Mouse (Mus musculus) gastrocnemius, postnatal 25 days (tissue): Measurements from ENCODE around the gene Jpt1. TPM values are rescaled to one million over a fixed set of nuclear protein-coding genes. Genes with fewer than 3 reads are reported as not detected.
A peak's percentile ranks its signal among the peaks of the same experiment; 100 is the strongest.
"Not testable (repeated sequence)": the region's sequence is repeated elsewhere in the genome, so short reads cannot be mapped to it uniquely, and the experiment has no call there.

Source experiments
- DNase-seq: peaks from one replicate; pipeline ENCODE4 v3.0.0; 2022
- long read RNA-seq, 2 experiments: library from polyadenylated mRNA; stranded (forward); transcript quantifications; one replicate each; pipeline ENCODE4 v2.0.0; 2021
- total RNA-seq, 2 experiments: library from RNA; stranded (reverse); gene quantifications; 1 replicate in 1 of 2; 2 replicates in 1 of 2; pipeline ENCODE4 v1.2.3; 2021

Gene Jpt1
- total RNA-seq: 10 to 100 TPM; 36.9 to 41.2 TPM
- long read RNA-seq, experiment 1, partial matches to known transcripts: 2 of 14 reads
- long read RNA-seq, experiment 1, other reads (novel, unspliced or antisense): 12 of 14 reads
- long read RNA-seq, experiment 2, partial matches to known transcripts: 3 of 13 reads
- long read RNA-seq, experiment 2, other reads (novel, unspliced or antisense): 9 of 13 reads

DNA sequence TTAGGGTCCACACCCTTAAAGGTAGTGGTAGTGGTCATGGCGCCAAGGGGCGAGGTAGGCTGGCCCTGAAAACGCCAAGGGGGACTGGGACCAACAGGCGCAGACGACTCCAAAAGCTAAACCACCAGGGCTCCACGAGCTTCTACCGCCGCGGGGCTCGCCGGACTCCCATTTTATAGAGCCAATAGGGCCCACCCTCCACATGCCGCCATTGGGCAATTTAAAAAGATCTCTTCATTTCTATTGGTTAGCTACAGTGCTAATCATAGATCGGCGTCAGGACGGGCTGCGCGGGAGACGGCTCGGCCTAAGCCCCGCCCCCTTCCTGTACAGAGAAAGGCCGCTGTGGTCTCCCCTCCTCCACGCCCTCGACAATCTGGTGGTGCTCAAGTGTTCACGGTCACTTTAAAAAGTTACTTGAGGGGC, at the start of gene Jpt1:
TSS of gene Jpt1 (minus strand) at position 150 of the 426 bp plus-strand sequence.
- DNase-seq: peak; percentile 96

DNA sequence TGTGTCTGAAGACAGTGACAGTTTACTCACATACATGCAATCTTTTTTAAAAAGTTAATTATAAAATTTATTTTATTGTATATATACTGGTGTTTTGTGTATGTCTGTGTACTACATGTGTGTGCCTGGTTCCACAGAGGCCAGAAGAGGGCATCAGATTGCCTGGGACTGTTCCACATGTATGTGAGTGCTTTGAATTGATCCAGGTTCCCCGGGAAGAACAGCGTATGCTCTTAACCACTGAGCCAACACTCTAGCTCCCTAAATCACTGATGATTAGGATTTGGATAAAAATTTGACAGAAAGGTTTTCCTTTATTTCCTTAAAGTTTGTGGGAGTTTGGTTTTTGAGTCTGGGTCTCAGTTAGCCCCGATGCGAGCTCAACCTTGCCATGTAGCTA, 49.2 kb upstream of the Jpt1 start:
- no peak for DNase-seq

DNA sequence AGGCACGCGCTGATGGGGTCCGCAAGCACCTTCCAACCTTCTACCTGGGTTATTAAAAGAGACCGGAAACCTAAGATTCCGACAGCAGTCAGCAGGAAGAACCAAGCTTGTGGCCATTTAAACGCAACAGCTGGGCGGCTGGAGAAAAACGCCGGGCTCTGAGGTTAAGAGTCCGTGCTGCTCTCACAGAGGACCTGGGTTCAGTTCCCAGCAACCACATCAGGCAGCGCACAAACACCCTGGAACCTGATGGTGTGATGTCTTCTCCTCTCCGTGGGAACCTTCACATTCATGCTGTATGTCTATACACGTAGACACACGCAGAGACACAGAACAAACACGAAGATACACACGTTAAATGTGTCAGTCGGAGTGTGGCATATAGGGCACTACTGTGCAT, 41.5 kb upstream of the Jpt1 start:
- DNase-seq: no peak

DNA sequence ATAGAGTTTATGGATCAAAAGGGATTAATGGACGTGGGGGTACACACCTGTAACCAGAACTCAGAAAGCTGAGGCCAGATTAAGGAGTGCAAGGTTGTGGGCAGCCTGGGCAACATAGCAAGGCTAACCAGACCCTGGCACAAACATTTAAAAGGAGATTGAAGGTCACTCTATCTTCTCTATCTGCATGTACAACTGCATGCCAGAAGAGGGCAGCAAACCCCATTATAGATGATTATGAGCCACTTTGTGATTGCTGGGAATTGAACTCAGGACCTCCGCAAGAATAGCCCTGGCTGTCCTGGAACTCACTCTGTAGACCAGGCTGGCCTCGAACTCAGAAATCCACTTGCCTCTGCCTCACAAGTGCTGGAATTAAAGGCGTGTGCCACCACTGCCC, 38.6 kb upstream of the Jpt1 start:
- DNase-seq: no peak

DNA sequence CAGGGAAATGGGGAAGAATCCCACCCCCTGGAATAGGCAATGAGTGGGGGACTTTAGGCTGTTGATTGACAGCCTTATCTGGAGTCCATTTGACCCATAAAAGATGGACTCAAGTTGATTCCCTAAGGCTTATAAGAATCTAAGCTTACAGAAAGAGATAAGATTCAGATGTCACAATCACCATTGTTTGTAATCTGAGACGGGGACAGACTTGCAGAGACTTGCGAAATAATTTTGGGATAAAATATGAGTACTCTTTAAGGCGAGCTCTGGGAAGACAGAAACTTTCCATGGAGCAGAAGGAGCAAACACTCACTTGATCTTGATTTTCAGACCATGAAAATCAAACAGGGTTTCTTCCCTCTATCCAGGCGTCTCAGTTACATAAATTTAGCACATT, 29.4 kb upstream of the Jpt1 start:
- DNase-seq: no peak

DNA sequence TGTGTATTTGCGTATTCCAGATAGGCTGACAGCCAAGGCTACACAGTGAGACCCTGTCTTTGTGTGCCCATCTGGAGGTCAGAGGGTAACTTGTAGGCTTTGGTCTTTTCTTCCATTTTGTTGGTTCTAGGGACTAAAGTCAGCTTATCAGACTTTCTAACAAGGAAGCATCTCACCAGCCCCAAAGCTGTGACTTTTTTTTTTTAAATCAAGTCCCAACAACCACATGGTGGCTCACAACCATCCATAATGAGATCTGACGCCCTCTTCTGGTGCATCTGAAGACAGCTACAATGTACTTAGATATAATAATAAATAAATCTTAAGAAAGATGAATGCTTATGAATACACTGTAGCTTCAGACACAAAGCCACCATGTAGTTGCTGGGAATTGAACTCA, 23.9 kb upstream of the Jpt1 start:
- no peak for DNase-seq

DNA sequence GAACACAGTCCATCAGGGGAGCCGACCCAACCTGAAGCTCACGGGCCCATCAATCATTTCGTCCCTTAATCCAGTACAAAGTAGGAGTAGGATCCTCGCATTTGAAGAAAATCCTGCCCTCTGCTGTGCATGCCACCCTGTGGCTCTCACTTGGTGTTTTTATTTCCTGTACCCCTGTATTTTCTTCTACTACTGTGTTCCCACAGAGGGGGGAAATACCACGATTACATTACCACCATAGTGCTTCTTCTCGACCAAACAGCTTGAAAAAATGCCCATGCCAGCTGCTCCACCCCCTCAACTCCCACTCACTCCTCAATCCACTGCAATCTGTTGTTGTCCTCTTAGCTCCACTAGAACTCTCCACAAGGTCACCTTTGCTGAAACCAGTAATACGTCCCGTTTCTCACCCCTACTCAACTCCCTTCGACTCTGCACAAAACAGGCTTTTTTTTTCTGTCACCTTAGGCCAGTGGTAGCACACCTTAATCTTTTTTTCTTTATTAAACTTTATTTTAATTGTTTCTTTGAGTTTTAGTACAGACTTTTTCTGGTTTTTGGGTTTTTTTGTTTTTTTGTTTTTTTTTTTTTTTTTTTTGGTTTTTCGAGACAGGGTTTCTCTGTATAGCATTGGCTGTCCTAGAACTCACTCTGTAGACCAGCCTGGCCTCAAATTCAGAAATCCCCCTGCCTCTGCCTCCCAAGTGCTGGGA, 22.8 kb upstream of the Jpt1 start:
- no peak for DNase-seq

DNA sequence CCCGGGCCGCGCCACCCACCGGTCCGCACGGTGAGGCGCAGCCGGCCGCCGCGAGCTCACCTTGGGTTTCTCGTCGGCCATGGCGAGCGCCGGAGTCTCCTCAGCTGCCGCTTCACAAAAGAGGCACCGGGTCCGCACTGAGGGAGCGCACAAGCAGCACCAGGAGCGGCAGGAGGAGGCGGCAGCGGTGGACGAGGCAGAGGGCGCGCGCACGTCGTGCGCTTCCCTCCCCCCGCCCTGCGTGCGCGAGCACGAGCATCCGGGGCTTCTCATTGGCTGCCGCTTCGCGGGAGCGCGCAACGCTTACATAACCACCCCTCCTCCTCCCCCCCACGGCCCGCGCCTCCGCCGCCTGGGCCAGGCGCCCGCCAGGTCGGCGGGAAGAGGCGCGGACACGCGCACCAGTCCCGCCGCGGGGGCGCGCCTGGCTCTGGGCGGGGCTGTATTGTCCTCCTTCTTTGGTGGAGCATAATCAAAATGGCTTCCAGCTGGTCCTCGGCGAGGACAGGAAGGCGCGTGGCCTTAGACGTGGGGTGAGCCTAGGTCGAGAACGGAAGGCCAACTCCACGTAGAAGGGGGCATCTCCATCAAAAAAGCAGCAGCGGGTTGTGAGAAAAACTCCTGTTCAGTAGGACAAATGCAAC, 22.0 kb upstream of the Jpt1 start, which contains the start of gene Sumo2:
TSS of gene Sumo2 (minus strand) at position 239 of the 644 bp plus-strand sequence.
- DNase-seq: peak; percentile 98

DNA sequence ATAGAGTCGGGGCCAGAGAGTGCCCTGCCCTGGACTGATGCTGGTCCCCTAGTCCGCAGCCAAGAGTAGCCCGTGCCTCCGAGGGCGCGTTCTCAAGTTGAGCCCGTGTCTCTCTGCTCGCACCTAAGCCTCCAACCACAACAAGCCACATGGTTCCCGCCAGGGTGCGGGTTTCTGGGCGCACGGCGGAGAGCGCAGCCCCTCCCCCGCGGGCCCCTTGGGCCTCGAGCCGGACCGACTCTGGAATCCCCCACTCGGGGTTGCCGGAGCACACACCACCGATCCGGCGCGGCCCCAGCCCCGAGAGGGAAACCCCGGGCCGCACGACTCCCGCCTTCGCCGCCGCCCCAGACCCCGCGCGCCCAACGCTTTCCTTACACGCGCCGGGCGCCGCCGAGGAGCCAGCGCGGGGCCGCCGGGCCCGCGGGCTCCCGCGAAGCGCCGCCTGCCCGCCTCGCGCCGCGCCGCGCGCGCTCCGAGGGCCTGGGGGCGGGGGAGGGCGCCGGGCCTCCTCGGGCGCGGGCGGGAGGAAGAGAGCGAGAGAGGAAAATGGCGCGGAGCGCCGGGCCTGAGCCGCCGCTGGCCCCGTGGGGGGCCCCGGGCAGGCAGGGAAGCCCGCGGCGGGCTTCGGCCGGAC, 21.3 kb upstream of the Jpt1 start:
- peak; percentile 67 for DNase-seq

DNA sequence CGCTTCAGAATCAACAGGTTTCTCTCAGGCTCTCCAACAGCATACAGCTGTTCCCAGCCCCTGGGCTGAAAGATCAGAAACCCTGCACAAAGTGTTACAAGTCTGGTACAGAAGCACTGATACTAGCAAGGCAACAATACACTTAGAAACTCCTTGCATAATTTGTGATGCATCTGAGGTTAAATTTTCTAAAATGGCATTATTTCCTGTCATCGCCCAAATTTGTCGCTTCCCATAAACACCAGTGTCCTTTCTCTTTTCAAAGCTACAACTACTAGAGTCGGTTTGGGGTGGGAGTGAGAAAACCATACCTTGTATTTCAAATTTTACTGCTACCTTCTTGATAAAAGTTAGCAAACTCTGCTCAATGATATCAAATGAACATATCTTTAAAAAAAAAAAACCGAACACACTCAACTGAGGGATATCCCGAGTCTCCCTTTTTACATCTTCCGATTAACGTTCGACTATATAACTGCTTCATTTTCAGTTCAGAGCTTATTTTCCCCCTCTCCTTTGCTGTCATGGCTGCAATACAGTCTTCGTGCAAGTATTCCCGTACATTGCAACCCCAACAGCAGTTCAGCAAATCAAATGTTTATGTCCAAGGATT, 20.7 kb upstream of the Jpt1 start:
- DNase-seq: no peak

DNA sequence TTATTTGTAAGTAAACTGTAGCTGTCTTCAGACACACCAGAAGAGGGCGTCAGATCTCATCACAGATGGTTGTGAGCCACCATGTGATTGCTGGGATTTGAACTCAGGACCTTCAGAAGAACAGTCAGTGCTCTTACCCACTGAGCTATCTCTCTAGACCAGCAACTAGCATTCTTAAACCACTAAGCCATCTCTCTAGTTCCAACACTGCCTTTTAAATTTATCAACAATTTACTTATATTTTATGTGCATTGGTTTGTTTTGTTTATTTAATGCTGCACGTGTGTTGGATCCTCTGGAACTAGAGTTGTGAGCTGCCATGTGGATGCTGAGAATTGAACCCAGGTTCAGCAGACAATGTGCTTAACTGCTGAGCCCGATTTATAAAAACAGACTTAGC, 12.3 kb upstream of the Jpt1 start:
- not testable (repeated sequence) for DNase-seq

DNA sequence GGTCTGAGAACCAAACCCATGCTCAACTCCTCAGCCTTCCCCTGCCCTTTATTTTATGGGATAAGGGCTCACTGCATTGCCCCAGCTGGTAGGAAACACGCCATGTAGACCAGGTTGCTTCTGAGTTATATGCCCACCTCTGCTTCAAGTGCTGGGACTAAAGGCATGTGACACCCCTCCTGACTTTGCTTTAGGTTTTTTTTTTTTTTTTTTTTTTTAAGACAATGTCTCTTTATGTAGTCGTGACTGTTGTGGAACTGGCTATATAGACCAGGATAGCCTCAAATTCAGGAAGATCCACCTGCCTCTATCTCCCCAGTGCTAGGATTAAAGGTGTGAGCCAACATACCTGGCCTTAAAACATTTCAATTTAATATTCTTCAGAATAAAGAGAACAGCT, 8.5 kb upstream of the Jpt1 start:
- no peak for DNase-seq

DNA sequence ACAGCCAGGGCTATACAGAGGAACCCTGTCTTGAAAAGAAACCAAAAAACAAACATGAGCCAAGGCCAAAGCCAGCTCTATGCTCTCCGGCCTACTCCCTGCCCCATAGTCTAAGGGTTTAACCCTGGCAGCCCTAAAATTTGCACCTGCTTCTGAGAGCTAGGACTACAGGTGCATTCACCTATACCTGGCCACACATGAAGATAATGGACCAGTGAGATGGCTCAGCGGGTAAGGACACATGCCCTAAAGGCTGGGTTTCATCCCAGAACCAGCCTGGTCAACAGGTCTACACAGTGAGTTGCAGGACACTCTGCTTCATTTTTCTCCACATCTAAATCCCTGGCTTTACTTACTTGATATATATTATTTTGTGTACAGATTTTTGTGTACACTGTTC, 8.1 kb upstream of the Jpt1 start:
- DNase-seq: no peak

DNA sequence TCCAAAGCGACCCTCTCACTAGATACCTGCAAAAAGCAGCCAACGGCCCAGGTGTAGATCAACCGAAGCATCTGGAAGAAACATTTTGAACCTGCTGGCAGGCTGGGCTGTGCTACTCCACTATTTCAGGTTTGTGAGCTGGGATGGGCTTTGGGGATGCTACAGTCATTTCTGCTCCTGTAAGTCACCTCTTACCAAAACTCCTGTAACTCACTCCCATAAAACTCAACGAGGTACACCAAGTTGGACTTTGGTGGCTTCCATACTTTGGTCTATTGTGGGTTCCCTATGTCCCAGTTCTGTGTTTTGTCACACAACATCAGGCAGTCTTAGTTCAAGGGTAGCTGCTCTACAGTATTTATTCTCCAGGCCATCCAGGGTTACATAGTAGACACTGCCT, 6.9 kb upstream of the Jpt1 start:
- DNase-seq: no peak

DNA sequence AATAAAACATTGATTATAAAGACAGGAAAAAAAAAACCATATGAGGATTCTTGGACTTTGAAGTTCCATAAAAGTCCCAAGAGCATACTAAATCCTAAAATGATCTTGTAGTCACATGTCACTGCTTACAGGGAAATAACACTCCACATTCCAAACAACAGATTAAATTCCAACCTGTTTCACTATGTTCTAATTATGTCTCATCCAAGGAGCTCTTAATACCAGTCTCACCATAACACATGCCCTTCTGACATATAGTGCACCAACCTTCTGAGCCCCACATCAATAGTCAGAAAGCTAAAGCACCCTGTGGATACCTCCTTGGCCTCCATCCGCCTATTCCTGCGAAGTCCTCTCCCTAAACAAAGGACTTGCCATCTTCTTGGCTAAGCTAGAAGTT, 6.0 kb upstream of the Jpt1 start:
- DNase-seq: no peak

DNA sequence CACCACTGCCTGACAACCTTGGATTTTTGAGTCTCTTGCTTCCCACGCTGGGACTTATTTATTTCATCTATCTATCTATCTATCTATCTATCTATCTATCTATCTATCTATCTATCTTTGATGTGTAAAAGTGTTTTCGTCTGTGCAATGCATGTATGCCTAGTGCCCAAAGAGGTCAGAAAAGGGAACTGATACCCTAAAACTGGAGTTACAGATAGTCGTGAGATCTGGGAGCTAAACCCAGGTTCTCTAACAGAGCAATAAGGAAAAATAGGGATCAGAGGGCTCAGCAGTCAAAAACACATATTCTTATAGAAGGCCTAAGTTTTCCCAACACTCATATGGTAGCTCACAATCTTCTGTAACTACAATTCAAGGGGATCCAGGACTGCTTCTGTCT, 5.4 kb upstream of the Jpt1 start:
- no peak for DNase-seq

DNA sequence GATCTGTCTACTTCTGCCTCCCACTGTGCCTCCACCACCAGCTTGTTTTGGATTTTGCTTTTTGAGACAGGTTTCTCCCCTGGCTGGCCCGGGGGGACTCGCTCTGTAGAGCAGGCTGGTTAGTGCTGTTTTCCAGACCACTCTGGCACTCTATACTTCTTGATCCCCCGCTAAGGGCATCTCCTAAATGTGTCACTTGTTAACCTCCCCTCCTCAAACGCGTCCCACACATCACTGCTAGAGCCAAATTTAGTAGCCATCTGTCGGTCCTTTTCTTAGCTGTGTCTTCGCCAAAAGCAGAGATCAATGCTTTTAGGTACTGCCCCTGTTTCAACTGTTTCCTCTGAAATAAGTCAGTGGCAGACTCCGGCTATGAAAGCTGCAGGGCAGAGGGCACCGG, 4.5 kb upstream of the Jpt1 start:
- DNase-seq: no peak

DNA sequence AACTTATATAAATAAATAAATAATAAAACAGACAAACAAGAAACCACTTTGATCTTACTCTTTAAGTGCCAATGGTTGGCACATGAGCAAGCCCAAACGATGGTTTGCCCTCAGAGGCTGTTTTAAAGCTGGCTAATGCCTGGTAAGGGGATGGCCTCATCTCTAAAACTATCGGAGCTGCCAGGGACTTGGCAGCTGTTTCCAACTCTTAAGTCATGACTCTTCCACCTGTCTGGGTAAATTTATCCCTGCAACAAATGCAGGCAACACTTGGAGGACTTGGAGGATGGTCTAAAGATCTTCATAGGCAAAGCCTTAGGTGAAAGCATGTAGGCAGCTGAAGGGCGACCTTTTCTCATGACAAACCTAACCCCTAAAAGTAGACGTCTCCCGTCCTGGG, 2.8 kb upstream of the Jpt1 start:
- DNase-seq: no peak

DNA sequence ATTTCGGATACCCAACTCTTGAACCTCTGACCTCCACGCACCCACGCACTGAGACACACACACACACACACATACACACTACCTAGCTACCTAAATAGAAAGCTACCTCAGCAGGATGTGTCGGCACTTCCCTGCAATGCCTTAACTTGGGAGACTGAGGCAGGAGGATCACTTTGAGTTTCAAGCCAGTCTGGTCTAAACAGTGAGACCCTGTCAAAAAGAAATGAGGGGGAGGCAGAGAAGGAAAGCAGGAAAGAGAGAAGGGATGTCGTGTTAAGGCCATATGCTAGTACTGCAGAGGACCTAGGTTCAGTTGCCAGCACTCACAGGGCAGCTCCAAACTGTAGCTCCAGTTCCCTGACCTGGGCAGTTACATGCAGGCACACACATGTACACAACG, 834 bp upstream of the Jpt1 start:
- no peak for DNase-seq

DNA sequence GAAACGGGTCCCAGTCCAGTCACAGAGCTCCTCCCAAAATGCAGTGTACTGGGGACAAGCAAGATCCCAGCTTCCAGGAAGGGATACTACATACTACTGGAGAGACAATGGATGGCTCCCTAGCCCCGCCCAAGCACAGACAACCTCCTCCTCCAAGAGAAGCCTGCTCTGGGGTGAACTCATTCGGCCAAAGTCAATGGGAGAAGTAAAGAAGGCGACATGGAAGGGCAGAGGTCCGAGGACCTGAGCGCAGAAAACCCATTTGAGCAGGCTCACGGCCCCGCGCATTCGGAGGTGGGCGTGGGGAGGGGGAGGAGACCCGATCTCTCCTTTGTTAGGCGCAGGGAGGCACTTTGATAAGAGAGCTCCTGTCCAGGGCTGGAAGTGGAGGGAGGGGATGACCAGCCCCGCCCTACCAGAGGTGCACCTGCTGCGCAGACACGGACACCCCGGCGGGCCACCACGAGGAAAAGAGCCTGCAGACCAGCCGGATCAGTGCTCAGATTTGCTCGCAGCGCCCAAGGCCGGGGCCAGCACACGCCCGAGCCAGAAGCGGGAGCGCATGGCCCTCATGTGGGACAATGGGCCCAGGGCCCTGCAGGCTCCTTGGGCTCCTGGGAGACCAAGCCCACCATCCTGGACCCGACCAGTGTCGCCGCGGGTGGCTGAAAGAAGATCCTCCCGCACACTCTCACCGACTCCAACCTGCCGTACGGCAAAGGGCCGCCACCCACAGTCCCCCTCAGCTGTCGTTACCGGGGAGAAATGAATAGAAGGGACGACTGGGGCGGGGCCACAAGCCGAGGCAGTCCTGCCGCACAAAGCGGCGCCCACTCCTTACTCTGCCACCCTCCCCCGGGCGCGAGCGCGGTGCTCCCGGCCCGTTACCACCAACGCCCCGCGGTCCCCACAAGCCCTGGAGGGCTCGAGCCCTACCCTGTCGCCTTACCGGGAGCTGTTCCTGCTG, 633 bp downstream of the Jpt1 start:
- peak; percentile 45 for DNase-seq

DNA sequence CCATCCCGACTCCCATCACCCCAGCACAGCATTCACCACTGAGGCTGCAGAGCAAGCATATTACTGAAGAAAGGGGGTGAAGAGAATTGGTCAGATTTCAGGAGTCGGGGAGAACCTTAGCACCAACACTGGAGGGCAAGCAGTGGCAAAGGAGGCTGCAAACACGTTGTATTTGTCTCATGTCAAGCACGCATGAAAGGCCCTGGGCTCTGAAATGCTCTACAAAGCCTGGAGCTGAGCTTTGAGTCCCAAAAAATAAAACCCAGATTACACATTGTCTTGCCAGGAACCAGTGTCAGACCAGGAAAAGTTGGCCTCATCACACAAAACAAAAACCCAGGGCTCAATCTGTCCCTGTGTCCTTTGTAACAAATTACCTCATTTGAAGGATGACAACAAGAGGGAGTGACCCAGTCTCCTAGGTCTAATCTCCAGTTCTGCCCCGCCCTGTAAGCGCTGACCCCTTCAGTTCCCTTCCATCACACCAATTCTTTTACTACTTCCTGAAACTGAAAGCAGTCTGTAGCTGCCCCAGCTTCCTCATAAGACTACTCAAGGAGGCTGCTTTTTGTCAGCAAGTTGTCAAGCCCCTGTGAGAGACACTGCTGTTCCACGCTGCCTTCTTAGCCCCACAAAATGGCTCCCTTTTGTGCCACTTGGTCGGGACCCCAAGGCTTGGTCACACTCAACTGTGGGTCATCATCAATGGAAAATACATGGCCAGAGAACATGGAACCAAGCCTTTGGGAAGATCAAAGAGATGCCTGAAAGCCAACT, 1.6 kb downstream of the Jpt1 start:
- DNase-seq: peak; percentile 34
